Comparison of ENCODE assay signal across 8 mouse cellular contexts in genomic region chr4:48584421-48585240, GRCm38 (mm10). TPM values are rescaled to one million over a fixed set of nuclear protein-coding genes. Genes with fewer than 3 reads are reported as not detected.
DNase-seq lines count a peak whose midpoint lies in the region; ATAC-seq and TF ChIP-seq lines count a peak whose summit lies in the region.

Gene Tmeff1, plus strand, starts transcription at chr4:48585174.

- 1% methylated on average over 54 of the region's 64 CpGs for WGBS in forebrain, embryonic 12.5 days
- 5% methylated on average over 57 of the region's 64 CpGs for WGBS in hindbrain, postnatal 0 days
- under 1% methylated on average over 58 of the region's 64 CpGs for WGBS in limb, embryonic 12.5 days
- under 1% methylated on average over 38 of the region's 64 CpGs for WGBS in midbrain, embryonic 16.5 days

- H3K27ac ChIP-seq in forebrain, embryonic 12.5 days: peak within 1 kb of the TSS; percentile 99
- peak within 1 kb of the TSS; percentile 94 for H3K27ac ChIP-seq in hindbrain, postnatal 0 days
- peak within 1 kb of the TSS; percentile 96 for H3K27ac ChIP-seq in limb, embryonic 12.5 days
- peak within 1 kb of the TSS; percentile 94 for H3K27ac ChIP-seq in midbrain, embryonic 16.5 days (ENCODE audit: low read length)

- no peaks in the 10 kb centered on the region for H3K27me3 ChIP-seq in forebrain, embryonic 12.5 days
- no peaks in the 10 kb centered on the region for H3K27me3 ChIP-seq in hindbrain, postnatal 0 days (ENCODE audit: insufficient read depth, low read length)
- no peaks in the 10 kb centered on the region for H3K27me3 ChIP-seq in limb, embryonic 12.5 days
- H3K27me3 ChIP-seq in midbrain, embryonic 16.5 days (ENCODE audit: control insufficient read depth, insufficient read depth, low read depth, low read length): no peaks in the 10 kb centered on the region

- ATAC-seq in forebrain, embryonic 12.5 days (ENCODE audit: low FRiP score): peak; percentile 85
- ATAC-seq in hindbrain, postnatal 0 days: peak; percentile 85
- peak; percentile 75 for ATAC-seq in limb, embryonic 12.5 days (ENCODE audit: insufficient number of reproducible peaks, insufficient read depth, low FRiP score, low TSS enrichment, low read depth)
- ATAC-seq in midbrain, embryonic 16.5 days: peak; percentile 86

- DNase-seq in adrenal gland, adult (ENCODE audit: inconsistent age in 2 of 2, low spot score in 1 of 2): peak; percentile 29 to 63
- DNase-seq in adrenal gland, adult 8-10 months: no peak
- DNase-seq in R1 (ENCODE audit: low read depth, low spot score): peak; percentile 92
- DNase-seq in hindbrain, postnatal 0 days (ENCODE audit: low spot score): peak; percentile 91
- DNase-seq in c-Kit-positive CD71-positive TER-119-positive erythroid progenitor cells, embryonic 14.5 days (ENCODE audit: low spot score): no peak

- H3K36me3 ChIP-seq in forebrain, embryonic 12.5 days (replicated peaks): 0 out of 2 replicates have a peak, but pooled peaks cover 2% of the 10 kb centered on the region
- no peaks in the 10 kb centered on the region for H3K36me3 ChIP-seq in hindbrain, postnatal 0 days (ENCODE audit: insufficient read depth, low read length)
- H3K36me3 ChIP-seq in limb, embryonic 12.5 days: peaks cover 4% of the 10 kb centered on the region
- H3K36me3 ChIP-seq in midbrain, embryonic 16.5 days (ENCODE audit: control insufficient read depth, insufficient read depth, low read length): no peaks in the 10 kb centered on the region

- H3K4me1 ChIP-seq in forebrain, embryonic 12.5 days: peaks cover 39% of the 10 kb centered on the region
- H3K4me1 ChIP-seq in hindbrain, postnatal 0 days (ENCODE audit: insufficient read depth, low read length): no peaks in the 10 kb centered on the region
- peaks cover 15% of the 10 kb centered on the region for H3K4me1 ChIP-seq in limb, embryonic 12.5 days (replicated peaks)
- H3K4me1 ChIP-seq in midbrain, embryonic 16.5 days (ENCODE audit: control insufficient read depth, insufficient read depth, low read length): peaks cover 24% of the 10 kb centered on the region

- peak within 1 kb of the TSS; percentile 99 for H3K9ac ChIP-seq in forebrain, embryonic 12.5 days
- H3K9ac ChIP-seq in hindbrain, postnatal 0 days (replicated peaks; ENCODE audit: low read length): peak within 1 kb of the TSS; percentile 88
- peak within 1 kb of the TSS; percentile 99 for H3K9ac ChIP-seq in limb, embryonic 12.5 days (replicated peaks)
- peak within 1 kb of the TSS; percentile 97 for H3K9ac ChIP-seq in midbrain, embryonic 16.5 days (ENCODE audit: low read depth, low read length)

- H3K4me2 ChIP-seq in forebrain, embryonic 12.5 days: peak within 1 kb of the TSS; percentile 88
- peak within 1 kb of the TSS; percentile 81 for H3K4me2 ChIP-seq in hindbrain, postnatal 0 days (ENCODE audit: low read depth, low read length)
- H3K4me2 ChIP-seq in limb, embryonic 12.5 days: peak within 1 kb of the TSS; percentile 86
- H3K4me2 ChIP-seq in midbrain, embryonic 16.5 days (ENCODE audit: low read length): peak within 1 kb of the TSS; percentile 73

- peak within 1 kb of the TSS; percentile 96 for H3K4me3 ChIP-seq in forebrain, embryonic 12.5 days (replicated peaks)
- peak within 1 kb of the TSS; percentile 76 for H3K4me3 ChIP-seq in hindbrain, postnatal 0 days (ENCODE audit: low read length)
- H3K4me3 ChIP-seq in limb, embryonic 12.5 days (replicated peaks): peak within 1 kb of the TSS; percentile 96
- H3K4me3 ChIP-seq in midbrain, embryonic 16.5 days (ENCODE audit: low read depth, low read length): peak within 1 kb of the TSS; percentile 90

- no peaks in the 10 kb centered on the region for H3K9me3 ChIP-seq in forebrain, embryonic 12.5 days
- H3K9me3 ChIP-seq in hindbrain, postnatal 0 days (ENCODE audit: low read length): no peaks in the 10 kb centered on the region
- 0 out of 2 replicates have a peak, but pooled peaks cover 3% of the 10 kb centered on the region for H3K9me3 ChIP-seq in limb, embryonic 12.5 days
- H3K9me3 ChIP-seq in midbrain, embryonic 16.5 days (replicated peaks; ENCODE audit: control insufficient read depth, low read length, poor library complexity, severe bottlenecking): no peaks in the 10 kb centered on the region

- no peak for TF ChIP-seq CTCF in hindbrain, postnatal 0 days (IDR thresholded peaks at IDR 0.05; ENCODE audit: low read depth)

RNA-seq across cellular contexts. Expression of gene Tmeff1, which starts in this region (rescaled TPM):
- 10 to 100 TPM in 1 of 4 experiments, 1 to 10 TPM in 3; 5.1 to 11.5 (median 7.9) TPM for total RNA-seq in adrenal gland, adult 8-10 months (2022)
- polyA plus RNA-seq in forebrain, embryonic 12.5 days (2016; fragmentation: Nextera tagmentation; extraction: Ambion mirVana): 165 and 166 TPM in 2 replicates
- 193 and 228 TPM in 2 replicates for total RNA-seq in hindbrain, postnatal 0 days (2014; rRNA removed)
- polyA plus RNA-seq in hindbrain, postnatal 0 days (2015; fragmentation: Nextera tagmentation; extraction: Ambion mirVana): 181 and 195 TPM in 2 replicates
- 110 and 112 TPM in 2 replicates for polyA plus RNA-seq in limb, embryonic 12.5 days (2016; fragmentation: Nextera tagmentation; extraction: Ambion mirVana)
- 228 and 263 TPM in 2 replicates for polyA plus RNA-seq in midbrain, embryonic 16.5 days (2015; fragmentation: Nextera tagmentation; extraction: Ambion mirVana)

Comparison
In these comparisons a context has a peak if more than half of its experiments do, and no peak if none do; other contexts are left out.
1. RNA of gene Tmeff1 (total RNA-seq): 193 to 228 TPM in hindbrain, postnatal 0 days; 5.1 to 11.5 TPM in adrenal gland, adult 8-10 months; every median in the first group is over 10 times any median in the second.
2. DNase-seq: peak in adrenal gland, adult (2 of 2), R1 (single experiment) and hindbrain, postnatal 0 days (single experiment); none in adrenal gland, adult 8-10 months (single experiment) and c-Kit-positive CD71-positive TER-119-positive erythroid progenitor cells, embryonic 14.5 days (single experiment).
3. Peak in every context shown above with its lines, with median percentiles within 50 percentile points of each other: ATAC-seq, H3K27ac ChIP-seq, H3K4me2 ChIP-seq, H3K4me3 ChIP-seq and H3K9ac ChIP-seq.